Mouse (Mus musculus): Measurements from ENCODE around the gene Pdzd9.

Pdzd9 gene

DNA sequence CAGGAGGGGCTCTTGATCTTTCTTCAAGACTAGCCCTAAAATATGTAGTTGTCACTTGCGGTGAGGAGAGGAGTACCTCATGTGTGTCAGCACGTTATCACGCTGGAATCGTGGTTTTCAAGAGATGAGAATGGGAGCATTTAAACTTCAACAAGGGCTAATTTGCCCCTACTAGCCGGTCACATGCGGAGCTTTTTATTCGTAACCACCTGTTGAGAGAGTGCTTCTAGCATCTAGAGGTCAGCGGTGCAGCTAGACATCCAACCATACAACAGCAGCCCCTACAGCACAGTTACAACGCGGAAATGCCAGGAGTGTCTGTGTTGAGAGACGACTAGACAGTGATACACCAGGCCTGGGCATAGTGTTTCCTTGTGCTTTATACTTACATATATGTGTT, 34.3 kb downstream of the Pdzd9 start:
- no peak for DNase-seq (ENCODE audit: extremely low spot score, low spot score)

DNA sequence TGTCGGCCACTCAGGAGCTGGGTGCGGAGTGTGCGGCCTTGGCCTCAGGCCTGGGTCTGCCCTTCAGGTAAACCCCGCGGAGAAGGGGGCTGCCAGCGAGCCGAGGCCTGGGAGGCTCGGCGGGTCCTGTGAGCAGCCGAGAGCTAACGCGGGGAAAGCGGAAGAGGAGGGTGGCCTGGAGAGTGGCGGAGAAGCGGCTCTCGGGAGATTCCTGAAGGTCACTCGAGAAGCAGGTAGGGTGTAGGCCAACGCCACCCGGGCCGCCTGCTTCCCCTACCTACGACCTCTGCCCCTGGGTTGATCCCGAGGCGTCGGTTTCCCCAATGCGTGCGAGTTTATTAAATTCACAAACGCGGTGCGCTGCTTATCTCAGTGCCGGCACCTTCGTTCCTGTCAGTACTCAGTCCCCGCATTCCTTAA, 34.8 kb downstream of the Pdzd9 start:
- DNase-seq (ENCODE audit: extremely low spot score, low spot score): no peak

GRCm38 (mm10) chr7:120634711-120635361, 35.3 kb downstream of the Pdzd9 start, which contains the start of gene Uqcrc2:
Gene Uqcrc2 (plus strand): TSS chr7:120635176.
- DNase-seq (ENCODE audit: extremely low spot score, low spot score): peak; percentile 89

GRCm38 (mm10) chr7:120634301-120634700, 35.8 kb downstream of the Pdzd9 start:
- peak; percentile 31 for DNase-seq (ENCODE audit: extremely low spot score, low spot score)

GRCm38 (mm10) chr7:120632518-120632917, 37.6 kb downstream of the Pdzd9 start:
- no peak for DNase-seq (ENCODE audit: extremely low spot score, low spot score)

- no peak for DNase-seq (ENCODE audit: extremely low spot score, low spot score)
These were observed 49.3 kb downstream of the Pdzd9 start for GRCm38 (mm10) chr7:120620841-120621240.

DNA sequence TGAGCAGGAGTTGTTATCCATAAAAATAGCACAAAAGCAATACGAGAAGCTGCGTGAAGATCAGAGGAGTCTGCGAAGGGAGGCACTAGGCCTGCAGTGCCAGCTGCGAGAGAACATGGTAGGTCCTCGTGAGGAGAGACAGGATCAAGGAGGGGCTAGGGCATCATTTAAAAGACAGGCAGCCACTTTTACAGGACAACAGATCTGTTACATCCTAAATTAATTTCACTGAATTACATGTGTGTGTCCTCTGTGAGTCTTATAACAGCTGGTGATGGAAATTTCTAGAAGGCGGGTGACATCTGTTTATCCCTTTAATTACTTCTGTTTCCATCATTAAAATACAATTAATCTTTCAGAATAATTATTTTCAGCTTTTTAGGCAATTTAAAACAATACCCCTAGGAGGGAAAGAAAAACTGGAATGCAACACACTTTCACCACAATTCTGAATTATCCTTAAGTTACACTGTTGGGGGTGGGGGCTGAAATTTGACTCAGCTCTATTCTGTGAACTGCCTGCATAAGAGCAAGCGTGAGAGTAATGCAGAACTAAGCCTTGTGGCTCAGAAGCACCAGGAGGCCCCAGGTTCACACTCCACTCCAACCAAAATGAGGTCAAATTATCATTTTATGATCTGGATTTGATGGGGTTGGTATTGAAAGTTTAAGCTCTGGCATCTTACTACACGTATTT, 49.9 kb downstream of the Pdzd9 start:
- no peak for DNase-seq (ENCODE audit: extremely low spot score, low spot score)
